Mouse (Mus musculus) hindbrain, embryonic 14.5 days (tissue): Measurements from ENCODE around the gene Notch2. TPM values are rescaled to one million over a fixed set of nuclear protein-coding genes. Genes with fewer than 3 reads are reported as not detected.

ENCODE experiments used
- ATAC-seq: fragments of 200-750 bp; cut with Nextera tagmentation; 2 replicates; pipeline ENCODE4 v1.8.0; 2017; ENCODE audit warnings: moderate number of reproducible peaks, mild to moderate bottlenecking, moderate TSS enrichment, moderate library complexity; ENCODE audit not compliant: low FRiP score
- DNase-seq: peaks from one replicate; pipeline ENCODE4 v3.0.0-alpha.2; 2015; ENCODE audit warnings: low spot score
- H3K27ac ChIP-seq: fragments of 300-500 bp; sonication (generic); 2 replicates; pipeline ENCODE4 v1.5.1; 2014; ENCODE audit warnings: mild to moderate bottlenecking, moderate library complexity
- H3K27me3 ChIP-seq: fragments of 300-500 bp; sonication (generic); 2 replicates; pipeline ENCODE4 v1.6.1; 2014; ENCODE audit warnings: mild to moderate bottlenecking, low read length, mixed read lengths; ENCODE audit not compliant: control insufficient read depth, insufficient read depth
- H3K36me3 ChIP-seq: fragments of 300-500 bp; sonication (generic); replicated peaks from 2 replicates; pipeline ENCODE4 v1.6.1; 2014; ENCODE audit not compliant: control insufficient read depth, insufficient read depth
- H3K4me1 ChIP-seq: fragments of 300-500 bp; sonication (generic); replicated peaks from 2 replicates; pipeline ENCODE4 v1.6.1; 2014; ENCODE audit warnings: antibody characterized with exemption, low read length, mixed read lengths; ENCODE audit not compliant: control insufficient read depth, insufficient read depth
- H3K4me2 ChIP-seq: fragments of 300-500 bp; sonication (generic); replicated peaks from 2 replicates; pipeline ENCODE4 v1.6.1; 2014; ENCODE audit warnings: mild to moderate bottlenecking, moderate library complexity
- H3K4me3 ChIP-seq: fragments of 300-500 bp; sonication (generic); replicated peaks from 2 replicates; pipeline ENCODE4 v1.5.1; 2014; ENCODE audit warnings: mild to moderate bottlenecking, low read length
- H3K9ac ChIP-seq: fragments of 300-500 bp; sonication (generic); 2 replicates; pipeline ENCODE4 v1.6.1; 2014
- H3K9me3 ChIP-seq: fragments of 300-500 bp; sonication (generic); 2 replicates; pipeline ENCODE4 v1.6.1; 2016; ENCODE audit warnings: low read length; ENCODE audit not compliant: control insufficient read depth
- whole genome bisulfite sequencing: fragments of 180-500 bp; shearing (Covaris S2); extraction: QIAGEN DNeasy Blood & Tissue Kit; methylation state at CpG from one replicate; pipeline ENCODE4 v1.1.7; 2014; 5-methylcytosine and 5-hydroxymethylcytosine counted together
- polyA plus RNA-seq: library from polyadenylated mRNA; unstranded; fragments of >200 nt; fragmentation: Nextera tagmentation; extraction: Ambion mirVana; gene quantifications from 2 replicates; pipeline ENCODE4 v1.2.1, GENCODE M21; 2014

Gene Notch2
- polyA plus RNA-seq, 1 experiment from 2014 or later = 15.2 TPM

- H3K27me3 ChIP-seq = peaks cover under 1% of the 10 kb centered on the region; the same call in 1 of the 2 replicates
- no peak overlapping the region for H3K9ac ChIP-seq
- H3K27ac ChIP-seq = no peak overlapping the region
- 85% methylated on average over 5 of the region's 5 CpGs for WGBS
- DNase-seq (no peak), ATAC-seq (no peak)
- no peak overlapping the region for H3K4me3 ChIP-seq
- H3K4me1 ChIP-seq = no peaks in the 10 kb centered on the region
- H3K36me3 ChIP-seq = no peaks in the 10 kb centered on the region
- no peak overlapping the region for H3K4me2 ChIP-seq
- H3K9me3 ChIP-seq = no peaks in the 10 kb centered on the region
These were observed 6.4 kb upstream of the Notch2 start for GRCm38 (mm10) chr3:98006973-98007372.

- no peak for DNase-seq
- H3K36me3 ChIP-seq = no peaks in the 10 kb centered on the region
- H3K9me3 ChIP-seq = no peaks in the 10 kb centered on the region
- H3K4me2 ChIP-seq = no peak overlapping the region
- no peak overlapping the region for H3K27ac ChIP-seq
- no peak overlapping the region for H3K4me3 ChIP-seq
- ATAC-seq = no peak
- H3K27me3 ChIP-seq = peaks cover 4% of the 10 kb centered on the region; the same call in 1 of the 2 replicates
- whole genome bisulfite sequencing = 82% methylated on average over 6 of the region's 6 CpGs
- H3K4me1 ChIP-seq = no peaks in the 10 kb centered on the region
- no peak overlapping the region for H3K9ac ChIP-seq
These were observed 5.2 kb upstream of the Notch2 start for GRCm38 (mm10) chr3:98008143-98008542.

GRCm38 (mm10) chr3:98009190-98009840, 4.0 kb upstream of the Notch2 start:
- ATAC-seq (no peak), DNase-seq (no peak)
- Histone ChIP-seq H3K9me3 (no peaks in the 10 kb centered on the region), H3K9ac (no peak overlapping the region), H3K4me2 (no peak overlapping the region), H3K36me3 (no peaks in the 10 kb centered on the region), H3K4me3 (no peak overlapping the region), H3K4me1 (no peaks in the 10 kb centered on the region), H3K27me3 (peaks cover 4% of the 10 kb centered on the region; the same call in 1 of the 2 replicates), H3K27ac (no peak overlapping the region)
- 76% methylated on average over 7 of the region's 7 CpGs for WGBS

DNA sequence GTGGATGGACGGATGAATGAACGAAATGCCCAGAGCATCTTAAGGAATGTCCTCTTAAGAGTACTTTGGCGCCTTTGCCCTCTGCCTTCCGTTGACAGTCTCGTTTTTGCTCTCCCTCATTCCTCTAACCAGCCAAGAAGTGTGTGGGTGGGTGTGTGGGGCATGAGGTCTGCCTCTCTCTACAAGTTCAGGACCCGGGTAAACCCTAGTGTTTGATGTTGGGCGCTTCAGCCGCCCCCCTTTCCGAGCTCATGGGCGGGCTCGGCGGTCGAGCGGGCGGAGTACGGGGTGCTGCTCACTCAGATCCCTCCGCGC, 284 bp upstream of the Notch2 start:
- 0% methylated on average over 17 of the region's 18 CpGs for WGBS
- Histone ChIP-seq H3K9ac (peak overlapping the region; percentile 35), H3K36me3 (no peaks in the 10 kb centered on the region), H3K27me3 (peaks cover 5% of the 10 kb centered on the region), H3K4me3 (peak overlapping the region; percentile 86), H3K4me2 (peak overlapping the region; percentile 84), H3K4me1 (no peaks in the 10 kb centered on the region; the same call in 1 of the 2 replicates), H3K9me3 (no peaks in the 10 kb centered on the region), H3K27ac (no peak overlapping the region)
- no peak for ATAC-seq
- no peak for DNase-seq

DNA sequence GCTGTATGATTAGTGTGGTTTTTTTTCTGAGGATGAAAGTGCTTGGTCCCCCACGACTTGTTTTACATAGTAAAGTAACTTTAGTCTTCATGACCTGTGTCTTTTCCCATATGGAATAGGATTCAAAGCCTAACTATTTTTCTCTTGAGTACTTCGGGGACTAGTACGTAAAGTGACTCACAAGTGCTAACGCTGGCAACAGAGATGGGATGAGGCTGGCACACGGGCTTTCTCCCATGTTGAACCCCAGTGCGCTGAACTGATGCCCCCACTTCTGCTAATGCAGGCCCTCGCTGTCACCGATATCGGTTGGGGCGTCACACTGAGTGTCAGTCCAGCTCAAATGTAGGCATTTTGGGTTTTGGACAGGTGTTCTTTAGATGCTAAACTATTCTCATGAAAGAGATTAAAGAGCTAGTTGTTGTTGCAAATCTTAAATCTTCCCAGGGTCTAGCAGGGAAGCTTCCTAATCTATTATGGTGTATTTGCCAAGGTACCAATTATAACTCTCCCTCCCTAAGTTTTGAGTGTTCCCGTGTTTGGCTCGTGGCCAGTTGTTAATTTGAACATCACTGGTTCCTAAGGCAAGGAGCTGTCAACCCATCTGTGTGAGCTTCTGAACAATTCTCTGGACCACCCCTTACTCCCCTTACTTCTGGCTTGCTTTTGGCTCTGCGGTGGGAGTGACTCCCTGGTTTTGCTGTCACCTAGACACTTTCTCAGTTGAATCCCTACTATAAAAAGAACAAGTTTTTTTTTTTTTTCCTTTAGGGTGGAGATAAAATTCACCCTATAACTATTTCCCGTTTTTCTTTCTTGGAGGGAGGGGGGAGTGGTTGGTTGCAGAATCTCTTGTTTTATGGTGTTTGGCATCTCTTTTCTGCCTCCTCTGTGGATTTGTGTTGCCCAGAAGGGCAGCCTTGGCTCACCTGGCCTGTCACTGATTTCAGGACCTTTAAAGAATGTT, 2.2 kb downstream of the Notch2 start:
- peak overlapping the region; percentile 84 for H3K4me2 ChIP-seq
- H3K9ac ChIP-seq = no peak overlapping the region; the same call in 1 of the 2 replicates
- 65% methylated on average over 14 of the region's 14 CpGs for WGBS
- H3K9me3 ChIP-seq = no peaks in the 10 kb centered on the region
- 0 out of 2 replicates have a peak overlapping the region, but pooled peaks have one; percentile 16 for H3K27ac ChIP-seq
- no peak for ATAC-seq
- H3K27me3 ChIP-seq = peaks cover 8% of the 10 kb centered on the region
- H3K36me3 ChIP-seq = no peaks in the 10 kb centered on the region
- DNase-seq = no peak
- H3K4me3 ChIP-seq = peak overlapping the region; percentile 86
- no peaks in the 10 kb centered on the region; the same call in none of the 2 replicates for H3K4me1 ChIP-seq

DNA sequence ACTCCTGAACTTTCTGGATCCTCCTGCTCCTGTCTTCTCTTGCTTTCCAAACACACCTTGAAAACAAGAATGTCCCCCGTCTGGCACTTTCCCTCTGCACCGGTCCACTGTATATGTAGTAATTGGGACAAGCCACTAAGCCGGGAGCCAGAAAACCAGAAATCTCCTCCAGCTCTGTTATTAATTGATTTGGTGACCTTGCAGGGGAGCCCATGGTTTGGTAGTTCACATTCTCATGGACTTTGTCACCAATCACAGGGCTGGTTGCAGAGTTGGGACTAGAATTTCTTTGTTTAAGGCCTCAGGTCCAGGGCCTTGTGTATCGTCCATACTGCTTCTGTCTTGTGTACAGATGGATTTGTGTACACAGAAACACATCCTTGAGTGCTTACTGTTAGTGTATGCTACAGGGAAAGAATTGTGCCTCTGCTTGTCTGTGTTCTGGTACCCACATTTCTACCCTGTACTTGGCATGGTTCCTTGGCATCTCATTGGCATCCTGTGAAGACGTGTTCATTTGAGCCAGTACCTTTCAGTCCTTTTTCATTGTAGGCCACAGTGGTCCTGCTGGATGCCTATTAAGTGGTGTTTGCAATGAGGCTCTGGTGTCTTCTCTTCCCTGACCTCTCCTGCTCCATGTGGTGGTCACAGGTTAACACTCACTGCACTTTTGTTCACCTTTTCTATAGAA, 3.7 kb downstream of the Notch2 start:
- H3K27ac ChIP-seq = no peak overlapping the region
- ATAC-seq (no peak), DNase-seq (no peak)
- no peaks in the 10 kb centered on the region for H3K36me3 ChIP-seq
- no peak overlapping the region for H3K9ac ChIP-seq
- H3K9me3 ChIP-seq = no peaks in the 10 kb centered on the region
- 79% methylated on average over 5 of the region's 5 CpGs for WGBS
- H3K4me1 ChIP-seq = no peaks in the 10 kb centered on the region; the same call in none of the 2 replicates
- no peak overlapping the region for H3K4me3 ChIP-seq
- peaks cover 6% of the 10 kb centered on the region for H3K27me3 ChIP-seq
- 0 out of 2 replicates have a peak overlapping the region, but pooled peaks have one; percentile 3 for H3K4me2 ChIP-seq

DNA sequence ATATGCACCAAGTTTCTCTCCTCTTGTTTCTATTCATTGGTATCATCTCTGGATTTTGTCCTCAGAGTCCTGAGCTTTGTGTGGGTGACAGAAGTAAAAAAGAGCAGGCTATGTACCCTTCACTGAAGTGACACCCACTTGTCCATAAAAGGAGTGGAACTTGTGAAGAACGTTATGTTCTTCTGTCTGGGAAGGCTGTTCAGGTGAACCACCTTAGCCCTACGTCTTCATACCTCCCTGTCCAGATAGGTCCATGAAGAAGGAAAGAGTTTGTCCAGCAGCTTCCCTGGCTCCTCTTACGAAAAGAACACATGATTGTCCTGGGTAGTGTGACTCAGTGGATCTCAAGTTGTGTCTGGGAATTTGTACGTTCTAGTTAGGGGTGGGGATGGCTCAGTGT, 4.9 kb downstream of the Notch2 start:
- DNase-seq (no peak), ATAC-seq (no peak)
- Histone ChIP-seq H3K4me1 (no peaks in the 10 kb centered on the region; the same call in none of the 2 replicates), H3K4me2 (no peak overlapping the region), H3K9ac (no peak overlapping the region), H3K27me3 (peaks cover 3% of the 10 kb centered on the region; the same call in 1 of the 2 replicates), H3K36me3 (no peaks in the 10 kb centered on the region), H3K4me3 (no peak overlapping the region), H3K9me3 (no peaks in the 10 kb centered on the region), H3K27ac (no peak overlapping the region)
- 83% methylated on average over 4 of the region's 4 CpGs for WGBS

GRCm38 (mm10) chr3:98020431-98021229, 7.3 kb downstream of the Notch2 start:
- ATAC-seq = no peak
- H3K27me3 ChIP-seq = 0 out of 2 replicates have a peak, but pooled peaks cover 3% of the 10 kb centered on the region
- H3K27ac ChIP-seq = no peak overlapping the region
- H3K36me3 ChIP-seq = no peaks in the 10 kb centered on the region
- no peak overlapping the region for H3K4me3 ChIP-seq
- H3K9ac ChIP-seq = no peak overlapping the region
- no peaks in the 10 kb centered on the region for H3K9me3 ChIP-seq
- peaks cover 19% of the 10 kb centered on the region for H3K4me1 ChIP-seq
- H3K4me2 ChIP-seq = no peak overlapping the region
- DNase-seq = no peak
- 74% methylated on average over 9 of the region's 9 CpGs for WGBS
